Mouse (Mus musculus): Measurements from ENCODE around the gene Akap10. TPM values are rescaled to one million over a fixed set of nuclear protein-coding genes. Genes with fewer than 3 reads are reported as not detected.
"Not testable (repeated sequence)": the region's sequence is repeated elsewhere in the genome, so short reads cannot be mapped to it uniquely, and the experiment has no call there.

Gene Akap10
- total RNA-seq, 2 experiments from 2014 or later, result 32.2 to 32.7 TPM

DNA sequence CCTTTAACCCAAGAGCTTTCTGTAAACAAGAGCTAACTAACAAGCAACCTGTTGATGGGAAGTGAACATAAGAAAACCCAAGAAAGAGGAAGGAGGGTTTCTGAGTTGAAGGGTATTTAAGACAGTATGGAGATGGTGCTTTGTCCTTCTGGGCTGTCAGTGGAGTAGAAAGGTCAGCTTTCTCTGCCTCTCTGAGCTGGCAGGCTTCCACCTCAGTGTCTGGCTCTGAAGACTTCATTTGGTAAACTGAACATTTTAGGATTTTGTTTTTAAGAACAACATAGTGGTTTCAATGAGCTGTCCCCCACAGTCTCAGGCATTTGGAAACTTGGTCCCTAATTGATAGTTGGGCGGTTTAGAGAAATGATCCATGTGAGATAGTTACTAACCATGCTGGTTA lies 7.7 kb upstream of the Akap10 start:
- no peak for DNase-seq (ENCODE audit: low spot score in 2 of 2)

- no peak for DNase-seq (ENCODE audit: low spot score in 2 of 2)
These were observed 861 bp upstream of the Akap10 start for GRCm38 (mm10) chr11:61930640-61931586.

- DNase-seq (ENCODE audit: low spot score in 2 of 2), result no peak
These were observed 542 bp downstream of the Akap10 start for GRCm38 (mm10) chr11:61929323-61930097.

DNA sequence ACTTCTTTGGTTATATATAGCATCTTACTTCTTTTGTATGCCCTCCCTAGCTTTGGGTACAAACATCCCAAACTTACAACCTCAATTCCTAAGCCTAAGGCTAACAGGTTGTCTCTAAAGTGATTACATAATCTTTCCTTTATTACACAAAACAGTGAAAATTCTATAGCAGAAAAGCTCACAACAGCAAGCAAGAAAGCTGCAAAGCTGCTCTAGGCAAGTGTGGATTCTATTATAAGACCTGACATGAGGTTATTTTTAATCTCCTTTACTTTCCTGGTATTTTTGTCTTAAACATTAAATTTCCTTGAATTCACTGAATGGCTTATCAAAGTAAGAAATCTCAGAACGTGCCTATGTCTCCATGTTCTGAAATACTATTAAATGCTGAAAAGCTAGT lies 6.7 kb downstream of the Akap10 start:
- DNase-seq (ENCODE audit: low spot score in 2 of 2), result no peak

DNA sequence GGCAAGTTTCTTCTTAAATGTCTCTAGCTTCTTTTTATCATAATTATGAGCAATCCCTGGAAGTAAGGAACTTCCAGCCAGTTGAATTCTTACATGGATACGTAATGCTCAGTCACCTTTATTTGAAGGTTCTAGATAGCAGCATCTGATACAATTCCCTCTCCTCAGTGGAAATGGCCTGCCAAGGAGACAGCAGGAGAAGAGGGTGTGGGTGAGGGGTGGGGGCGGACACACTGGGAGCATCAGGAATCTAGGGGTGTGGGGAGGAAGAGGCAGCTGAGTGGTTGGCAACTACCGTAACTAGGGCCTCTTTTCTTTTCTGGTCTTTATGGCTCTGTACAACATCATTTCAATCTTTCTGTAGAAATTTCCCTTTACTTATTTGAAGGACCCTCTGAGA lies 10.3 kb downstream of the Akap10 start:
- peak; percentile 4 to 14 for DNase-seq (ENCODE audit: low spot score in 2 of 2)

- no peak for DNase-seq (ENCODE audit: low spot score in 2 of 2)
These were observed 21.7 kb downstream of the Akap10 start for GRCm38 (mm10) chr11:61908315-61908714.

DNA sequence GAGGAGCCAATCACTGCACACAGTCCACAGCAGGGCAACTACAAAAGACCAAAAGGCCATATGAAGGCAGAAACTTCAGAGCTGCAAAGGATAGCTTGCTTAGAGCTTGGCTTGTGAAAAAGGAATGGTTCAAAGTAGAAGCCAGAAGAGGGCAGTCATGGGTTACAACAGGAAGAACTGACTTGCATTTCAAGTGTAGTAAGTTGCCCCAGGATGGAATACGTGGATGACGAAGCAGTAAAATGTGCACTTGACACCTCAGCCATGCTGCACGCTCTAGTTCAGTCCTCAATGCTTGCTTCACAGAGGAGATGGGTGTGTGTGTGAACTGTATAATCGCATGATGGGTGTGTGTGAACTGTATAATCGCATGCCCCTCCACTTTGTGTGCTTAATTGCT lies 47.9 kb downstream of the Akap10 start:
- no peak for DNase-seq (ENCODE audit: low spot score in 2 of 2)

DNA sequence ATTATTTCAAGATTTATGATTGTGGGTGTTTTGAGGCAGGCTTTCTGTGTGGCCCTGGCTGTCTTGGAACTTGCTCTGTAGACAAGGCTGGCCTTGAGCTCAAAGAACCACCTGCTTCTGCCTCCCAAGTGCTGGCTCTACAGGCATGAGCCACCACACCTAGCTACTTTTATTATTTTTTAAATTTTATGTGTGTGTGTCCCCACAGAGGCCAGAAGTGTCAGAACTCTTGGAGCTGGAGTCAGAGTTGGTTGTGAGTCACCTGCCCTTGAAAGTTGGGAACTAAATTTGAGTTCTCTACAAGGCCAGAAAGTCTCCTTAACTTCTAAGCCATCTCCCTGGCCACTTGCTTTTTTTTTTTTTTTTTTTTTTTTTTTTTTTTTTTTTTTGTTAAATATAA lies 50.1 kb downstream of the Akap10 start:
- DNase-seq (ENCODE audit: low spot score in 2 of 2), result no peak

GRCm38 (mm10) chr11:61871881-61872280 lies 58.2 kb downstream of the Akap10 start:
- no peak for DNase-seq (ENCODE audit: low spot score in 2 of 2)

GRCm38 (mm10) chr11:61866856-61867255 lies 63.2 kb downstream of the Akap10 start:
- DNase-seq (ENCODE audit: low spot score in 2 of 2), result no peak

GRCm38 (mm10) chr11:61861781-61862547 lies 68.1 kb downstream of the Akap10 start:
- no peak for DNase-seq (ENCODE audit: low spot score in 2 of 2)

- no peak for DNase-seq (ENCODE audit: low spot score in 2 of 2)
These were observed 70.7 kb downstream of the Akap10 start for GRCm38 (mm10) chr11:61859316-61859715.

GRCm38 (mm10) chr11:61855539-61855938 lies 74.5 kb downstream of the Akap10 start:
- DNase-seq (ENCODE audit: low spot score in 2 of 2), result no peak

DNA sequence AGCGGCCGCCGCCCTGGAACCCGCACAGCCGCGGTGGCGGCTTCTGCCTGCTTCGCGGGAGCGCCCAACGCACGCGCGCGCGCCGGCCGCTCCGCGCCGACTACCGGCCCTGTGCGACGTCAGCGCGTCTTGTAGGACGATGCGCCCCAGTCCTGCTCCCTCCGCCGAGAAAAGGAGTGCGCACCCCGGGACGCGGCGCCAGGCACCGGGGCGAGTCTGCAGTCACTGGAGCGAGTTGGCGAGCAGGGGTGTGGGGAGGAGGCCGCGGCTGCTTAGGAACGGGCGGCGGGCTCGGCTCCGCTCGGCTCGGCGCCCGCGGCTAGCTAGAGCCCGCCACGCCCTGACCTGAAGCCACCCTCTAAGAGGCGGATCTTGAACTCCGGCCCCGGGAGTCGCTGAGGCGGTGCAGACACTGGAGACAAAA lies 75.1 kb downstream of the Akap10 start, which contains the start of gene Ulk2:
TSS of gene Ulk2 (minus strand) at position 86 of the 424 bp plus-strand sequence.
- DNase-seq (ENCODE audit: low spot score in 2 of 2), result peak; percentile 87 to 90

- peak; percentile 80 to 89 for DNase-seq (ENCODE audit: low spot score in 2 of 2)
These were observed 75.7 kb downstream of the Akap10 start for GRCm38 (mm10) chr11:61854211-61854987.

DNA sequence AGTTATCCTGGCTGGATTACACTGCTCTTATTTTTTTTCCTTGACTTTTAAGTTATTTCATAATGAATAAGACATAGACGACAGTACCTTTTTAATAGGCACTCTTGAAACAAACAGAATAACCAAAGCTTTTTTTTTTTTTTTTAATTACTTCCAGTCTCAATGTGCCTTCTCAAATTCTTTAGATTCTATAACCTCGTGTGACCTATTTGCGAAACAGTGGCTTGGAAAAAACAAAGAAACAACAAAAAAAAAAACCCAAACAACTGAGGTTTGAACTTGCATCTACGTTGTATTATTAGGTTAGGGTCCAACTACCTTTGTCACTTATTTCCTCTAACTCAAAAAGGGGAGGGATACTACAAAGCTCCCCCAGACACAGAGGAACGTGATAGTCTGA lies 76.4 kb downstream of the Akap10 start:
- DNase-seq (ENCODE audit: low spot score in 2 of 2), result no peak

DNA sequence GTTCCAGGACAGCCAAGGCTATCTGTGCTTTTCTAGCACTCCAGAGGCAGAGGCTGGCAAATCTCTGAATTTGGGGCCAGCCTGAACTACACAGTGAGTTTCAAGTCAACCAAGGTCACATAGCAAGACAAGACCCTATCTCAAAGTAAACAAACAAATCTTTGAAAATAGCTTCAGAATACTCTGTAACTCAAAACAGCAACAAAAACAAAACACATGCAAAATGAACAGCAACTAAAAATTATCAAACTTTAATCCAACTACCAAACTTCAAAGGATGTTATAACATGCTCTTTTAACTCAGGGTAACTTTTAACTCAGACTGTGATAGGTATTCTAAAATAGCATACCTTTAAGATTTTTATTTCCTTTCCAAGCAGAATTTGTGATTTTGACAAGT lies 77.1 kb downstream of the Akap10 start:
- no peak for DNase-seq (ENCODE audit: low spot score in 2 of 2)

DNA sequence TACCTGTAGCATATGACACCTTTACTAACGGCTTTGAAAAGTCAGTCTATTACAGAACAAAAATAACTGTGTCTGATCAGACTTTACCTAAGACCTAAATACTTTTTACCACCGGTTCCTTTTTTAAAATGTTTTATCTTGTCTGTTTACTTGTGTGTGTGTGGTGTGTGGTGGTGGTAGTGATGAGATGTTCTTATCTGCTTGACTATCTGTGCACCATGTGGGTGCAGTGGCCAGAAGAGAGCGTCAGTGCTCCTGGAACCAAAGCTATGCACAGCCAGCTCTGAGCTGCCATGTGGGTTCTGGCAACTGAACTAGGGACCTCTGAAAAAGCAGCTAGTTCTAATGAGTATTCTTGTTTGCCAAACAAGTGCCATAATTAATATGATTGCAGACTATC lies 78.9 kb downstream of the Akap10 start:
- no peak for DNase-seq (ENCODE audit: low spot score in 2 of 2)

- DNase-seq (ENCODE audit: low spot score in 2 of 2), result not testable (repeated sequence)
These were observed 89.4 kb downstream of the Akap10 start for GRCm38 (mm10) chr11:61840663-61841062.

DNA sequence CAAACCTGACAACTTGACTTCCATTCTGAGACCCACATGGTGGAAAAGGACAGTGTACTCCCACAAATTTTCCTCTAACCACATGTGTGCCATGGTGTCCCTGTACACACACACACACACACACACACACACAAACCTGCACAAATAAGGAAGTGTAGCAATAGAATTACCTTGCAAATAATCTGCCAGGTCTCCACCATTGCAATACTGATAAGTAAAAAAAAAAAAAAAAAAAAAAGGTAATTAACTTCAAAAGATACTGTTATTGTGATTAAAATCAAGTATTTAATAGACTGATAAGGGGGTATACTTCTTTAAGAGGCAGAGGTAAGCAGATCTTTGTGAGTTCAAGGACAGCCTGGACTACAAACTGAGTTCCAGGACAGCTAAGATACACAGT lies 90.1 kb downstream of the Akap10 start:
- DNase-seq (ENCODE audit: low spot score in 2 of 2), result no peak

Data from left cerebral cortex, adult 18-20 months (tissue).